Mouse (Mus musculus): ENCODE results near the gene Gng2.

Gng2 gene

DNA sequence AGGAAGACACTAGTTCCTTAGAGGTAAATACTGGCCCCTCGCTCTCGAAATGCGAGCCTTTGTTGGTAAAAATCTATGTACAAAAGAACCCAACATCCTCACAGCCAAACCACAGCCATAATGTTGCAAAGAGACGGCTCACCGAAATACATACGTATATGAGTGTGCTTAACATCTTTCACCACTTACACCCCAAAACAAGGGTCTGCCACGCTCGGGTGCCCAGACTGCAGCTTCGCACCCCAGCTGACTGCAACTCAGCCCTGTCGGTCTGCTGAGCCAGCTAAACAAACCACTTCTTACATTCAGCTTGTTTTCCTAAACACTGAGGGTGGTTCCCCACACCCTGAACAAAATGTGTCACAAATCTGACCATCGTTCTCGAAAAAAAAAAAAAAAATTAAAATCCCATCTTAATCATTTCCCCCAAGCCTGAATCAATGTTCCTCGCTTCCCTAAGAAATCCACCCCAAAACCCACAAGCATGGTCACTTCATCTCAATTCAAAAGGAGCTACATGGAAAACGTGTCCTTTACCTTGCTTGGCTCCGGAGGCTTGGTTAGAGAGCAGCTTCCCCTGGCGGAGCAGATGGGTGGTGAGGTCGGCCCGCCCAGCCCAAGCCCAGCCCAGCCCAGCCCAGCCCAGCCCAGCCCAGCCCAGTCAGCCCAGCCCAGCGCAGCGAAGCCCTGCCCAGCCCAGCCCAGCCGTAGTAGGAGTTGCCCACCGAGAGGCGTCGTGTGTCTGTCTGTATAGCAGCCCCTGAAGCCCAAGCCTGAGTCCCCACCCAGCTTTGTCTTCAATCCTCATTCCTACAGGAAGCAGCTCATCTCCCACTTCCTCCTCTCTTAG lies 781 bp downstream of the Gng2 start:
- in situ Hi-C loops (cut with MboI) = no loop called here

DNA sequence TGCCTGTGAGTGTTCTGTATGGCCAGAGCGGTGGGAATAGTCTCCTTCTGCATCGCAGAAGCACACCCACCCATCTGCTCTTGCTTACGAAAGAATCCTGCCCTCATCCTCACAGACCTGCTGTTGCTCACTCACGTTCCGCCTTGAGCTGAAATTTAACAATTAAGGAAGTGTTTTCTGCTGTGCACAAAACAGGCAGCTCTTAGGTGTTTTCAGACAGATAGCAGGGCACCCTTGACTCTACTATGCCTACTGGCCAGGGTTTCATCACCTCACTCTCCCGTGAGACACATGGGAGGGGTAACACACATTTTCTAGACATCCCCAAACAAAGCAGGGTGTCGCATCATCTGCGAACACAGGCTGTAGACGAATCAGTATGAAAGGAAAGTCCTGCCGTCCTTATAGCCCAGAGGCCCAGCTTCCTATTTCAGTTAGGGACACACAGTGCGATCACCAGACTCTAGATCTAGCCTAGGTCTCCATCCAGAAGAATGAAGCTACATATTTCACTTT lies 2.4 kb downstream of the Gng2 start:
- in situ Hi-C loops (cut with MboI) = no loop called here

DNA sequence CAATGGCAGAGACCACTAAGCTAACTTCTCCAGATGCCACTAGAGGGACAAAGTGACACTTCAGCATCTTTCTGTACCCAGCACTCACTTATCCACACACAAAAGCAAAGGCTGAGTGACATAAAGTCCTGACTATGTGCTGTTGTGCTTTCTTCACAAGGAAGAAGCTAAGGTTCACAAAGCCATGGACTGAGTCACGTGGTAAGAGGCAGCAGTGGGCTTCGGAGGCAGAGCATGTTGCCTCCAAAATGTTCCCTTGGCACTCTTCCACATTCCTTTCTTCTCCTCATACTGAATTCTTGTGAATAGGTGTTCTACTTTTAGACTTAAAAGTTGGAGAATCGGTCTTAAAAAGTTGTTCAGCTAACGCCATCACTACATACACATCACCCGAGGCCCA lies 3.0 kb downstream of the Gng2 start:
- in situ Hi-C loops (cut with MboI) = no loop called here

DNA sequence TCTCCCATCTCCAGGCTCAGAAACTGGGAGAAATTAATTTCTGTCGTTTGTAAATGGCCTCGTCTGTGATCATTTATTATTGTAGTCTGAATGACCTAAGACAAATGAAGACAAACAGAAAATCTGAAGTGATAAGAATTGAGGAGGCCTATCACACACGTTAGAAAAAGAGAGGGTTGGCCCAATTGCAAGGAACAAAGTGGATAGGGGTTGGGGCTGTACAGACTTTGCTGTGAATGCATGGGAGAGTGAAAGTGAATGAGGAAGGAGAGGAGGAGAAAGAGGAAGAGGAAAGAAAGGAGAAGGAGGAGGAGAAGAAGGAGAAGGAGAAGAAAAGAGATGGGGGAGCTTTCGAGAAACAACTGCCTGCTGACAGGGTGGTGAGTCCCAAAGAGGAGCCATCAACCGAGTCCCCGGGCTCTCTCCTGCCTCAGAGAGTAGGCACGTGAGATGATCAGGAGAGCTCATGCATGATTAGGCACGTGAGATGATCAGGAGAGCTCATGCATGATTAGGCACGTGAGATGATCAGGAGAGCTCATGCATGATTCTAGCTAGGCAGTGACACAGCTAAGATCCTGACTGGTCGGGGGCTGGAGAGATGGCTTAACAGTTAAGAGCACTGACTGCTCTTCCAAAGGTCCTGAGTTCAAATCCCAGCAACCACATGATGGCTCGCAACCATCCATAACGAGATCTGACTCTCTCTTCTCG lies 5.0 kb downstream of the Gng2 start:
- in situ Hi-C loops (cut with MboI) = no loop called here

DNA sequence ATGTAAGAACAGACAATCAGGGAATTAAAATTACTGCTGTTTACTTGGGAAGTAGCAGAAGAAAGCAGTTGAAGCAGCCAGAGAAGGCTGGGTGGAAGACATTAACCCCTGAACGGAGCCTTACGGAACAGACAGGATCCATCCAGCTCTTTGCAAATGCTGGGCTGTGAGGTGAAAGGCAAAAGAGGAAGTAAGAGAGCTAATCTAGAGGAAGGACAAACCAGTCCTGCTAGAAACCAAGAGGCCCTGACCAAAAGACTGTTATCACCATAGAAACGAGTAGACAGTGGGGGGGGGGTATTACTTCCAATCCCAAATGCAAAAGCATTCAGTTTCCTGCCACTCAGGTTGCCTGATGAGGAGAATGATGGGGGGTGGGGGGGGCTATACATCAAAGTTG lies 6.6 kb downstream of the Gng2 start:
- in situ Hi-C loops (cut with MboI) = no loop called here

- in situ Hi-C loops (cut with MboI) = no loop called here
These were observed 7.2 kb downstream of the Gng2 start for GRCm38 (mm10) chr14:19970106-19970785.

DNA sequence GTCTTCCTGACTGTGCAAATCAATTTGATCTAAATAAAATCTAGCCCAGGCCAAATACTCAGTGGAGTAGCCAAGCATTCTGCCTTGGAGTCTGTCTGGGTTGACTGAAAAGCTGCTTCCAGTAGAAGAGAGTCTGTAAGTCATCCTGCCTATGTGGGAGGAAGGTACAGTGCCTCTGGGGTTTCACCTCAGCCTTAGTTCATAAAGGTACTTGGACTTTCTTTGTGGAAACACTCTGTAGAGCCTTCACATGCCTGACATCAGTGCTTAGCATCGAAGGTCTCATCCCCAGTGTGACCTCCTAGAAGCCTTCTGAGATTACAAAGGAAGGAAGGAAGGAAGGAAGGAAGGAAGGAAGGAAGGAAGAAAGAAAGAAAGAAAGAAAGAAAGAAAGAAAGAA lies 7.9 kb downstream of the Gng2 start:
- in situ Hi-C loops (cut with MboI) = no loop called here

- in situ Hi-C loops (cut with MboI) = no loop called here
These were observed 8.4 kb downstream of the Gng2 start for GRCm38 (mm10) chr14:19969011-19969521.

DNA sequence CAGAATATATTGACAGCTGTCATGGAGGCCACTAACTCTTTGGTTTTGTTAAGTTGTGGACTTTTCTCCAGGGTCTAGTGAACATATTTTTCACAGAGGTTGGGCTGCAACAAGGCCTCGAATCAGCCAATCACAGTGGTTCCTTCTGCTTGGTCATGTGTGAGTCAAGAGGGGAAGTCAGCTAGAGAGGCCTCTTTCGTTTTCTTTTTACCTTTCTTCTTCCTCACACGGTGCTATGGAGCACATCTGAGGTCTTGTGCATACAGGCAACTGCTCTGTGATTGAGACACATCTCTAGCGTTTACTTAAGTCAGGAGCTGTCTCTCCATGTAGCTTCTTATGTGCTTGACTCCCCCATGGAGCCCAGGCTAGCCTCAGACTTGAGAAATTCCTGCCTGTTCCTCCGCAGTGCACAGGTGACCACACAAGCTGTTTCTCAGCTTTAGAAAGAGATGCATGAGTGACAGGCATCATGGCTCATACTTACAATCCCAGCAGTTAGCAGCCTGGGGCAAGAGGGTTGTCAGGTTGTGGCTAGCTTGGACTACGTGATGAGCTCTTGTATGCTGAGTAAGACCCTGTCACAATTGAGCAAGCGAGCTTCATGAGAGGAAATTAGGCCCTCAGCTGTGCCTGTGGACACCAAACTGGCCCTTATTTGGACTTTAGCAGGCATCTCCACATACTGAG lies 9.0 kb downstream of the Gng2 start:
- in situ Hi-C loops (cut with MboI) = no loop called here

- in situ Hi-C loops (cut with MboI) = no loop called here
These were observed 9.9 kb downstream of the Gng2 start for GRCm38 (mm10) chr14:19967482-19967881.

DNA sequence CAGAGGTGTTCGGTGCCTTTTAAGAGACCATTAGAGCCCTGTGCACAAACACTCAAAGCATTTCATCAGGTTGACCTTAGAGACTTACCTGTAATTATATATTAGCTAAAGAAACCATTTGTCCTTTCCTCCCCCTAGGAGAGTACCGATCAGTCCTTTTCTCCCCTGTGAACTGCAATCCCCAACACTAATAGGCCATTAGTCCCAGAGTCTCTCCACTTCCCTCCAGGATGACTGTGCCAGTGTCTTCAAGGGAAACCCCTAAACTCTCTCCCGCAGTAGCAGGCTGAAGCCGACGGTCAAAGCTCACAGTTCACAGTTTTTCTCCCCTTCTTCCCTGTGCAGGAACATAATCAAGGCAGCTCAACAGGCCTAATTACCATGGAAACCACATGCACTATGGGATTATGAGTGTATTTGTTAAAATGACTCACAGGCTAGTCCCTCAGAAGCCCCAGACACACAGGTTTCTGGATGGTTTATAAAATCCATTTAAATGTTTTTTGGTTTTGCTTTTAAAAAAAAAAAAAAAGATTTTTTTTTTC lies 13.4 kb downstream of the Gng2 start:
- in situ Hi-C loops (cut with MboI) = no loop called here

- in situ Hi-C loops (cut with MboI) = no loop called here
These were observed 15.2 kb downstream of the Gng2 start for GRCm38 (mm10) chr14:19961924-19962915.

DNA sequence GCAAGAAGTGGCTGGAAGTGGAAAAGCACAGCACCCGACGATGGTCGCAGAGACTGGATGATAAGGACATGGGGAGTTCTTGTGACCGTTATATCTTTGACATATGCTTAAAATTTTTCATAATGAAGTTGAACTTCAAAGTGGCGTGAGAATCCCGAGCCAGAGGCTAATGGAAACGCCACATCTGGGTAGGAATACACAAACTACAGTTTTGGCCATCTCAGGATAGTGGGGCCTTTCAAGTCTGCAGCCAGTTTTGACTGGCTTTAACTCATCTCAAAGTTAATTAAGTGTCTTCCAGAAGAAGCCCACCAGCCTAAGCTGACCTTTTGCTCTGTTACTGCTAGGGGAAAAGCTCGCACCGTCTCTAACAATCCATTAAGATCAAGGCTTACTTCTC lies 17.6 kb downstream of the Gng2 start:
- in situ Hi-C loops (cut with MboI) = no loop called here

- in situ Hi-C loops (cut with MboI) = no loop called here
These were observed 22.4 kb downstream of the Gng2 start for GRCm38 (mm10) chr14:19955077-19955476.

GRCm38 (mm10) chr14:19950812-19951211 lies 26.6 kb downstream of the Gng2 start:
- in situ Hi-C loops (cut with MboI) = no loop called here

GRCm38 (mm10) chr14:19949475-19949874 lies 28.0 kb downstream of the Gng2 start:
- in situ Hi-C loops (cut with MboI) = no loop called here

- in situ Hi-C loops (cut with MboI) = no loop called here
These were observed 31.2 kb downstream of the Gng2 start for GRCm38 (mm10) chr14:19946221-19946620.

DNA sequence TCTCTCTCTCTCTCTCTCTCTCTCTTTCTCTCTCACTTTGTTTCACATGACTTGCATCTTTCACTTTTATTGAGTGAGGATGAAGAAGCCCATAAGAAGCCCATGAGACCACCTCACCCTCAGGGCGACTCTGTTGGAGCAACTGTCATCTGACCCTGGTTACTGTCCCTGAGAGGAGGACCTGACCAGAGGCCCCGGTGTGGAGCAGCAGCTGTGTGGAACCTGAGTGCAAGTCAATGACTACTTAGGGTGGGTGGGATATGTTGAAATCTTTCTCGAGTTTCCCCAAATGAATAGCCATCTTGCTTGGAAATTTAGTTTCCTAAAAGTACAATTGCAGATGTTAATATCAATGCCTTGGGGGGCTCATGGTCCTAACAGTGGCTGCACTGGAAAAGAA lies 34.7 kb downstream of the Gng2 start:
- in situ Hi-C loops (cut with MboI) = no loop called here

- in situ Hi-C loops (cut with MboI) = no loop called here
These were observed 35.1 kb downstream of the Gng2 start for GRCm38 (mm10) chr14:19942329-19942728.

- in situ Hi-C loops (cut with MboI) = no loop called here
These were observed 37.4 kb downstream of the Gng2 start for GRCm38 (mm10) chr14:19940066-19940465.
